In genomic region chr5:149261866-149262265, GRCm38 (mm10) we compare ENCODE assay signal across 8 mouse cellular contexts. TPM values are rescaled to one million over a fixed set of nuclear protein-coding genes. Genes with fewer than 3 reads are reported as not detected.
A peak's percentile ranks its signal among the peaks of the same experiment; 100 is the strongest.
DNase-seq lines count a peak whose midpoint lies in the region; ATAC-seq lines count a peak whose summit lies in the region.

No protein-coding gene starts in this region.

- H3K9ac ChIP-seq in liver, embryonic 12.5 days = no peak overlapping the region

- no peak overlapping the region for H3K4me2 ChIP-seq in liver, embryonic 12.5 days

- 0 out of 2 replicates have a peak, but pooled peaks have one; percentile 11 for ATAC-seq in liver, embryonic 12.5 days

- no peaks in the 10 kb centered on the region for H3K27me3 ChIP-seq in liver, embryonic 12.5 days (replicated peaks)

- DNase-seq in heart, postnatal 4 days = peak; percentile 44
- no peak for DNase-seq in heart, adult 9 months (ENCODE audit: low spot score in 2 of 2)
- peak; percentile 74 for DNase-seq in 416B (ENCODE audit: low read depth)
- peak; percentile 39 for DNase-seq in NIH3T3 (ENCODE audit: low read depth)
- DNase-seq in urinary bladder, postnatal 10 days (ENCODE audit: low spot score) = no peak
- DNase-seq in cerebellum, adult 11-12 months = no peak
- no peak for DNase-seq in neural tube, embryonic 10.5 days (ENCODE audit: extremely low spot score, low spot score)

- peaks cover 5% of the 10 kb centered on the region; the same call in 1 of the 2 replicates for H3K4me1 ChIP-seq in liver, embryonic 12.5 days

- H3K27ac ChIP-seq in liver, embryonic 12.5 days = no peak overlapping the region

- WGBS in liver, embryonic 12.5 days (ENCODE audit: insufficient replicate concordance) = 58% methylated on average over 6 of the region's 6 CpGs

- no peak overlapping the region for H3K4me3 ChIP-seq in liver, embryonic 12.5 days

- H3K9me3 ChIP-seq in liver, embryonic 12.5 days (replicated peaks) = no peaks in the 10 kb centered on the region

- H3K36me3 ChIP-seq in liver, embryonic 12.5 days = no peaks in the 10 kb centered on the region

RNA-seq across cellular contexts. Expression of gene Alox5ap, which starts 2.7 kb away (rescaled TPM):
- 1 to 10 TPM; 7.6 TPM for total RNA-seq in heart, postnatal 4 days (2021)
- 17.9 and 18.6 TPM in 2 replicates for polyA plus RNA-seq in liver, embryonic 12.5 days (2016; fragmentation: Nextera tagmentation; extraction: Ambion mirVana)

Comparison
In these comparisons a context has a peak if more than half of its experiments do, and no peak if none do; other contexts are left out.
1. DNase-seq: peak in heart, postnatal 4 days (single experiment), 416B (single experiment) and NIH3T3 (single experiment); none in heart, adult 9 months (0 of 2), urinary bladder, postnatal 10 days (single experiment), cerebellum, adult 11-12 months (single experiment) and neural tube, embryonic 10.5 days (single experiment).